In the genomic region with DNA sequence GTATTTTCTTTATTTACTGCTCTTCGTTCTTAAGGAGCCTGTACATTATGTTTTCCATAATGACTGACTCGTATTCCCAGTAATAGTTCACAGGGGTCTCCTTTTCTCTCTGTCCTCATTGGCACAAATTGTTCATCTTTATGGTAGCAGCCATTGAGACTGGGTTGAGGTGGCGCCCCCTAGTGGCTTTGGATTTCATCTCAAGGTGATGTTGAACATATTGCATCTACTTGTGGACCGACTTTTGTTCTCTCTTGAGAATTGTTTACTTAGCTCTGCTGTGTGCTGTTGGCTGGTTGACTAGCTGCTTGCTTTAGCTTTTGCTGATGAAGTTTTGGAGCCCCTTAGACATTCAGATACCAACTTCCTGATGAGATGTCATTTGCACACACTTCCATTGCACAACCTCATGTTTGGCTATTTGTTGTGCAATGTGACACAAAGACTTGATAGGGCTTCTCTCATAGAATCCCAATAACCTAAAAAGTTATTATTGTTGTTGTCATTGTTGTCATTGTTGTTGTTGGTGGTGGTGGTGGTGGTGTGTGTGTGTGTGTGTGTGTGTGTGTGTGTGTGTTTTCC, we compare ENCODE assay signal across 10 mouse cellular contexts. TPM values are rescaled to one million over a fixed set of nuclear protein-coding genes. Genes with fewer than 3 reads are reported as not detected.
DNase-seq lines count a peak whose midpoint lies in the region; ATAC-seq and TF ChIP-seq lines count a peak whose summit lies in the region.
"Had no signal": no experiment of that assay in that cellular context is flagged by ENCODE, and none has a peak within 500 bp of the region (broad histone marks: within the 10 kb centered on the region; RNA-seq: fewer than 3 reads in every experiment).

No protein-coding gene starts in this region.

- DNase-seq in gastrocnemius, adult 2 months = peak; percentile 46
- DNase-seq in gastrocnemius, adult 8-10 months (ENCODE audit: low spot score in 2 of 2) = no peak
- peak; percentile 34 for DNase-seq in midbrain, embryonic 14.5 days
- peak; percentile 41 for DNase-seq in embryo, embryonic 10 days (ENCODE audit: low spot score)
- peak; percentile 54 to 84 for DNase-seq in thymus, postnatal 10 days (ENCODE audit: low spot score in 2 of 2)
- DNase-seq in layer of hippocampus, postnatal 14 days (ENCODE audit: low spot score in 2 of 2) = no peak

- H3K4me2 ChIP-seq in midbrain, embryonic 14.5 days (ENCODE audit: low read length) = no peak overlapping the region
- no peak overlapping the region for H3K4me2 ChIP-seq in midbrain, embryonic 13.5 days (replicated peaks)

- no peak overlapping the region for H3K4me3 ChIP-seq in gastrocnemius, adult 2 months
- no peak overlapping the region for H3K4me3 ChIP-seq in midbrain, embryonic 14.5 days (replicated peaks; ENCODE audit: low read depth, low read length)
- no peak overlapping the region for H3K4me3 ChIP-seq in midbrain, embryonic 13.5 days (replicated peaks)
- H3K4me3 ChIP-seq: megakaryocyte, embryonic 14.5 days had no signal

- WGBS in midbrain, embryonic 14.5 days = 66% methylated on average over 4 of the region's 4 CpGs
- 69% methylated on average over 4 of the region's 4 CpGs for WGBS in midbrain, embryonic 13.5 days

- peak; percentile 66 for TF ChIP-seq CTCF in gastrocnemius, adult 2 months (IDR thresholded peaks at IDR 0.05)

- ATAC-seq in midbrain, embryonic 14.5 days (ENCODE audit: low FRiP score, low TSS enrichment) = no peak
- ATAC-seq in midbrain, embryonic 13.5 days = no peak
- peak; percentile 66 for ATAC-seq in megakaryocyte progenitor cell, adult 5-6 weeks (replicated peaks; ENCODE audit: poor library complexity)

- intact Hi-C loops in gastrocnemius, adult 2 months (cut with DNase I) = no loop called here

- no peaks in the 10 kb centered on the region for H3K4me1 ChIP-seq in midbrain, embryonic 14.5 days (ENCODE audit: control insufficient read depth, insufficient read depth, low read length)
- no peaks in the 10 kb centered on the region for H3K4me1 ChIP-seq in midbrain, embryonic 13.5 days (replicated peaks)

- no peak overlapping the region for H3K9ac ChIP-seq in midbrain, embryonic 14.5 days (replicated peaks; ENCODE audit: low read length)
- no peak overlapping the region for H3K9ac ChIP-seq in midbrain, embryonic 13.5 days (replicated peaks)

- H3K9me3 ChIP-seq in midbrain, embryonic 14.5 days (ENCODE audit: control insufficient read depth, low read length) = no peaks in the 10 kb centered on the region
- H3K9me3 ChIP-seq in midbrain, embryonic 13.5 days = no peaks in the 10 kb centered on the region
- H3K9me3 ChIP-seq: megakaryocyte, embryonic 14.5 days had no signal

- no peaks in the 10 kb centered on the region for H3K36me3 ChIP-seq in midbrain, embryonic 14.5 days (ENCODE audit: control insufficient read depth, insufficient read depth, low read length)
- no peaks in the 10 kb centered on the region for H3K36me3 ChIP-seq in midbrain, embryonic 13.5 days

- H3K27me3 ChIP-seq in midbrain, embryonic 14.5 days (ENCODE audit: control insufficient read depth, insufficient read depth, low read length) = no peaks in the 10 kb centered on the region
- H3K27me3 ChIP-seq in midbrain, embryonic 13.5 days = no peaks in the 10 kb centered on the region
- H3K27me3 ChIP-seq: megakaryocyte, embryonic 14.5 days had no signal

- H3K27ac ChIP-seq in gastrocnemius, adult 2 months = no peak overlapping the region
- no peak overlapping the region for H3K27ac ChIP-seq in midbrain, embryonic 14.5 days (replicated peaks; ENCODE audit: low read depth, low read length)
- H3K27ac ChIP-seq in midbrain, embryonic 13.5 days = no peak overlapping the region

RNA-seq across cellular contexts. Expression of a gene that starts 14.0 kb away (rescaled TPM):
- total RNA-seq in gastrocnemius, adult 2 months (2021) = 100 to 1,000 TPM in 1 of 2 experiments, 10 to 100 TPM in 1; 84.9 to 302 TPM
- 100 to 1,000 TPM; 202 to 429 (median 324) TPM for total RNA-seq in gastrocnemius, adult 8-10 months (2022)
- polyA plus RNA-seq in midbrain, embryonic 14.5 days (2014; fragmentation: Nextera tagmentation; extraction: Ambion mirVana) = 28.7 and 31.4 TPM in 2 replicates
- 23.4 and 24.8 TPM in 2 replicates for polyA plus RNA-seq in midbrain, embryonic 13.5 days (2015; fragmentation: Nextera tagmentation; extraction: Ambion mirVana)
- 48.2 and 49.0 TPM in 2 replicates for total RNA-seq in megakaryocyte progenitor cell, adult 5-6 weeks (2015)
- total RNA-seq in megakaryocyte progenitor cell, adult 5-6 weeks (2017) = 40.9 and 45.9 TPM in 2 replicates
- 10 to 100 TPM; 36.4 to 40.5 TPM for total RNA-seq in layer of hippocampus, postnatal 14 days (2021)

RNA-seq across cellular contexts. Expression of a gene that starts 36.1 kb away (rescaled TPM):
- total RNA-seq in gastrocnemius, adult 2 months (2021) = 10 to 100 TPM; 54.2 to 56.2 TPM
- total RNA-seq in gastrocnemius, adult 8-10 months (2022) = 10 to 100 TPM; 37.3 to 57.8 (median 46.3) TPM
- 118 and 125 TPM in 2 replicates for polyA plus RNA-seq in midbrain, embryonic 14.5 days (2014; fragmentation: Nextera tagmentation; extraction: Ambion mirVana)
- polyA plus RNA-seq in midbrain, embryonic 13.5 days (2015; fragmentation: Nextera tagmentation; extraction: Ambion mirVana) = 140 and 146 TPM in 2 replicates
- 137 and 153 TPM in 2 replicates for total RNA-seq in megakaryocyte progenitor cell, adult 5-6 weeks (2015)
- total RNA-seq in megakaryocyte progenitor cell, adult 5-6 weeks (2017) = 129 and 175 TPM in 2 replicates
- 10 to 100 TPM; 77.1 to 84.6 TPM for total RNA-seq in layer of hippocampus, postnatal 14 days (2021)

RNA-seq across cellular contexts. Expression of a gene that starts 58.2 kb away (rescaled TPM):
- total RNA-seq in gastrocnemius, adult 2 months (2021) = not detected
- not detected for total RNA-seq in gastrocnemius, adult 8-10 months (2022)
- not detected in 2 replicates for polyA plus RNA-seq in midbrain, embryonic 14.5 days (2014; fragmentation: Nextera tagmentation; extraction: Ambion mirVana)
- polyA plus RNA-seq in midbrain, embryonic 13.5 days (2015; fragmentation: Nextera tagmentation; extraction: Ambion mirVana) = not detected in 2 replicates
- total RNA-seq in megakaryocyte progenitor cell, adult 5-6 weeks (2015) = not detected in 2 replicates
- not detected in 2 replicates for total RNA-seq in megakaryocyte progenitor cell, adult 5-6 weeks (2017)
- not detected for total RNA-seq in layer of hippocampus, postnatal 14 days (2021)
- polyA plus RNA-seq: heart, embryonic 14.5 days had no signal

Comparison
In these comparisons a context has a peak if more than half of its experiments do, and no peak if none do; other contexts are left out.
1. DNase-seq: peak in gastrocnemius, adult 2 months (single experiment), midbrain, embryonic 14.5 days (single experiment), embryo, embryonic 10 days (single experiment) and thymus, postnatal 10 days (2 of 2); none in gastrocnemius, adult 8-10 months (0 of 2) and layer of hippocampus, postnatal 14 days (0 of 2).